Mouse (Mus musculus) ovary, postnatal 14 days (tissue): ENCODE measurements around the gene Cela2a.

Experiments
- DNase-seq: peaks from one replicate; pipeline ENCODE4 v3.0.0; 2022; ENCODE audit warnings: low spot score

Cela2a gene

DNA sequence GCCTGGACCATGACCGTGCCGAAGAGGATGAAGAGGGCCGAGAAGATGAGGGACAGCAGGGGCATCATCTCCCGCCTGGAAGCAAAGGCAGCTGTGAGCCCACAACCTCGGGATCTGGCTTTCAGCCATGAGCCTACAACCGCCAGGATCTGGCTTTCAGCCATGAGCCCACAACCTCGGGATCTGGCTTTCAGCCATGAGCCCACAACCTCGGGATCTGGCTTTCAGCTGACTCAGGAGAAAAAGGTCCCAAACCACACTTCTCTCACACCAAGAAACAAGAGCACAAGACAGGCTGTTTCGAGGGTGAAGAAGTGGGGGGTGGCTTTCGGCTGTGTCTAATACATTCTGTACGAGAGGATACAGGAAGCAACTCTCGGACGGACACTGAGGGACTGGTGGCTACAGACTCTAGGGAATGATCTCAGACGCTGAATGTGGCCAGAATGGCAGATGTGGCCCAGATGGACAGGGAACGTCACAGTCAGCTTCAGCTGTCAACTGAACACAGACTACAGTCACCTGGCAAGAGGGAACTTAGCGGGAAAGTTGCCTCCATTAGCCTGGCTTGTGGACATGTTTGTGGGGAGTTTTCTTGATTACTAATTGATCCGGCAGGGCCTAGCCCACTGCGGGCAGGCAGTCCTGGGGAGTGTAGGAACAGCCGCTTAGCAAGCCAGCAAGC is 59.1 kb downstream of the Cela2a start:
- no peak for DNase-seq

DNA sequence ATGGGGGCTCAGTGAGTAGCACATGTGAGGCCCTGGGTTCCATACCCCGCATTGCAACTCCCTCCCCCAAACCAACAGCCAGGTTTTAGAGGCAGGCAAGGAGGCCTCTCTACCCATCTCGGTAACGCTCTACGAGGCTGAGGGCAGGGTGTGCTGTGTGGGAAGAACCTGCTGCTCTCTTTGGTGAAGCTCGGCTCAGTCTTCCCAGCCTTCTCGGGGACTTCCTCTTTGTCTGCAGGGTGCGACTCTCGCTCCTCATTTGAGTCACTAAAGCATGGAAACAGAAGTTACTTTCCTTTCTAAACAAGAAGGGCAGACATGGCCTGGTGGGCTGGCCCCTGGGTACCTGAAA is 59.7 kb downstream of the Cela2a start:
- no peak for DNase-seq

DNA sequence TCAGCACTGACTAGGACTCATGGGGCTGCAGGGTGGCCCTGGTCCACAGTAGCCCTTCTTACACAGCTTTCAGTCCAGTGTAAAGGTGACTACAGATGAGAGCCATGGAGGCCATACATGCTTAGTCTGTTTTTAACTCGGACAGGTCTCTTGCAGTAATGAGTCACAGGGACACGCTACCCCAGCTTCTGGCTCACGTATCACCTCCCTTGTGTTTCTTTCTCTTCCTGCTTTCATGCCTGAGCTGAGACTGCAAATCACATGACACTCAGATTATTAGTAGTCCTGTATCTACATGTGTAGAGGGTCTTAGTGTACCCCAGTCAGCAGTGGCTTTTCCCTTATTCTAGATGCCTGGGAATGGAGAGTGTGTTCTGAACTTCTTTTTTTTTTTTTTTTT is 61.0 kb downstream of the Cela2a start:
- no peak for DNase-seq
